Mouse (Mus musculus) frontal cortex, postnatal 14 days (tissue): ENCODE measurements around the gene Sele.

ENCODE experiments used
- DNase-seq, 2 experiments: peaks; one replicate each; pipeline ENCODE4 v3.0.0; 2022; ENCODE audit warnings: low spot score in 2 of 2

Gene Sele

GRCm38 (mm10) chr1:164072001-164072400 lies 24.0 kb downstream of the Sele start:
- no peak for DNase-seq

- DNase-seq = no peak
Measured at GRCm38 (mm10) chr1:164073091-164073490, 25.1 kb downstream of the Sele start.

GRCm38 (mm10) chr1:164073803-164074202 lies 25.8 kb downstream of the Sele start:
- no peak for DNase-seq

GRCm38 (mm10) chr1:164074606-164075140 lies 26.6 kb downstream of the Sele start:
- DNase-seq = no peak

- DNase-seq = no peak
Measured at GRCm38 (mm10) chr1:164075416-164075815, 27.4 kb downstream of the Sele start.

GRCm38 (mm10) chr1:164076441-164076840 lies 28.4 kb downstream of the Sele start:
- DNase-seq = no peak

GRCm38 (mm10) chr1:164077031-164077430 lies 29.0 kb downstream of the Sele start:
- DNase-seq = no peak

GRCm38 (mm10) chr1:164078323-164078741 lies 30.3 kb downstream of the Sele start:
- DNase-seq = no peak

GRCm38 (mm10) chr1:164079091-164079490 lies 31.1 kb downstream of the Sele start:
- DNase-seq = no peak

GRCm38 (mm10) chr1:164083046-164083445 lies 35.0 kb downstream of the Sele start:
- no peak for DNase-seq

GRCm38 (mm10) chr1:164086797-164087196 lies 38.8 kb downstream of the Sele start:
- DNase-seq = no peak

GRCm38 (mm10) chr1:164087872-164088271 lies 39.8 kb downstream of the Sele start:
- no peak for DNase-seq

- DNase-seq = no peak
Measured at GRCm38 (mm10) chr1:164096780-164097179, 48.7 kb downstream of the Sele start.

- DNase-seq = no peak
Measured at GRCm38 (mm10) chr1:164097911-164098310, 49.9 kb downstream of the Sele start.

- DNase-seq = no peak
Measured at GRCm38 (mm10) chr1:164098372-164098771, 50.3 kb downstream of the Sele start.
